Mouse (Mus musculus): ENCODE data around the gene Pigc.

- TF ChIP-seq POLR2A (IDR thresholded peaks at IDR 0.05; ENCODE audit: extremely low read depth, insufficient read depth, low read length) (no peak), CTCF (IDR thresholded peaks at IDR 0.05; ENCODE audit: extremely low read depth, insufficient read depth, low read length) (no peak)
Measured at GRCm38 (mm10) chr1:161983979-161984566, 15.1 kb downstream of the Pigc start.
